Mouse (Mus musculus): Measurements from ENCODE around the gene Ska3. TPM values are rescaled to one million over a fixed set of nuclear protein-coding genes. Genes with fewer than 3 reads are reported as not detected.
"Not testable (repeated sequence)": the region's sequence is repeated elsewhere in the genome, so short reads cannot be mapped to it uniquely, and the experiment has no call there.

Ska3 gene
- polyA plus RNA-seq (2016; fragmentation: Nextera tagmentation; extraction: Ambion mirVana), result 50.2 and 52.4 TPM in 2 replicates

- H3K4me3 ChIP-seq (replicated peaks), result peak within 1 kb of the TSS; percentile 77
- peaks cover 23% of the 10 kb centered on the region for H3K36me3 ChIP-seq (replicated peaks)
- peak within 1 kb of the TSS; percentile 91 for H3K27ac ChIP-seq
- peaks cover 19% of the 10 kb centered on the region for H3K4me1 ChIP-seq
- under 1% methylated on average over 96 of the region's 96 CpGs for WGBS
- no peaks in the 10 kb centered on the region for H3K9me3 ChIP-seq
- H3K9ac ChIP-seq, result peak within 1 kb of the TSS; percentile 84
- ATAC-seq (ENCODE audit: low FRiP score), result peak; percentile 96
- no peaks in the 10 kb centered on the region for H3K27me3 ChIP-seq
- peak within 1 kb of the TSS; percentile 78 for H3K4me2 ChIP-seq
Observed at GRCm38 (mm10) chr14:57825788-57826751, at the start of gene Ska3, which contains the start of gene Mrpl57. Gene Ska3 (minus strand): TSS chr14:57826185. Gene Mrpl57 (plus strand): TSS chr14:57826234.

DNA sequence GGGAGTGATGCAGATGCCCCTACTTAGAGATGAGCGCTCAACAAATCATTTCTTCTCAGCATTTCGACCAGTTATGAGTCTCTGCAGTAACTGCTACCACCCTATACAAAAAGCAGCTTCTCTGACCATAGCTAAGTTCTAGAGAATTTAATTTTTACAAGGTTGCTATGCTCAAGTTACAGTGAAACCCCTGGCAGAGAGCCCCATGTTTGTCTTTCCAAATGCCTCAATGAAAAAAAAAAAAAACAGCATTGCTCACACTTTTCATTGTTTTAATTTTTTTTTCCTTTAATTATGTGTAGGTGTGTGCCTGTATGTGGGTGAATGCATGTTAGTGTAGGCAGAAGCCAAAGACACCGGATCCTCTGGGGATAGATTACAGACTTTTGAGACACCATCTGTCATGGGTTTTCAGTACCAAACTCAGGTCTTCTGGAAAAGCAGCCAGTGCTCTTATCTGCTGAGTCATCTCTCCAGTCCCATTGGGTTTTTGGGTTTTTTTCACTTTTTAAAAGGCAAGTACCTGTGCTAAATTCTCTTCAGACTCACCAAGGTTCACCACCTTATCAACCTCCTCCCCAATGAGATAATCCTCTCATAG, 40.8 kb upstream of the Ska3 start:
- no peak for ATAC-seq (ENCODE audit: low FRiP score)
- Histone ChIP-seq H3K9ac (no peak overlapping the region), H3K36me3 (replicated peaks) (peaks cover 47% of the 10 kb centered on the region)

GRCm38 (mm10) chr14:57865256-57865655, 39.3 kb upstream of the Ska3 start:
- no peak for ATAC-seq (ENCODE audit: low FRiP score)
- 98% methylated on average over 3 of the region's 3 CpGs for WGBS
- Histone ChIP-seq H3K27ac (no peak overlapping the region), H3K9me3 (no peaks in the 10 kb centered on the region), H3K4me3 (replicated peaks) (no peak overlapping the region), H3K9ac (no peak overlapping the region), H3K4me1 (no peaks in the 10 kb centered on the region), H3K4me2 (no peak overlapping the region), H3K36me3 (replicated peaks) (peaks cover 57% of the 10 kb centered on the region), H3K27me3 (no peaks in the 10 kb centered on the region)

More for the DNA sequence above, 40.8 kb upstream of the Ska3 start:
- Histone ChIP-seq H3K27me3 (no peaks in the 10 kb centered on the region), H3K4me3 (replicated peaks) (no peak overlapping the region), H3K27ac (no peak overlapping the region), H3K4me1 (no peaks in the 10 kb centered on the region), H3K9me3 (no peaks in the 10 kb centered on the region), H3K4me2 (no peak overlapping the region)
- WGBS, result 93% methylated on average over 3 of the region's 3 CpGs

GRCm38 (mm10) chr14:57863129-57863528, 37.1 kb upstream of the Ska3 start:
- H3K4me3 ChIP-seq (replicated peaks), result no peak overlapping the region
- 80% methylated on average over 2 of the region's 2 CpGs for WGBS
- peaks cover 40% of the 10 kb centered on the region for H3K36me3 ChIP-seq (replicated peaks)

DNA sequence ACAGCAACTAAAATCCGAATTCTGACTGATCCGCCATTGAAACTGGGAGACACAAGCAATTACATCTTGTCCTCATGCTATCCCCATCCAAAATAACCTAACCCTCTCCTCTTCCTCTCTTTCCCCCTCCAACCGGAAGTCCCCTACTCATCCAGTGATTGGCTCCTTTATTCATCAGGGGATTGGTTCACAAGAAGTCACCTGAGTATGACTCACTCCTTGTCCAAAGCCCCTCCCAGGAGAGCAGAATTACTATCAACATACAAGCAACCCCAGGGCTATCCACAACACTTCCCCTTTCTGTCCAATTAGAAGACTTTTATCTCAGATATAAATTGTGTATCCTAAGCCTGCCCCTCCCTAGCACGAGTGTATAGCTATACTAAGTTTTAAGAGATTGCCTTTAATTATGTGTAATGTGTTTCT, 36.0 kb upstream of the Ska3 start:
- Histone ChIP-seq H3K4me2 (no peak overlapping the region), H3K9ac (no peak overlapping the region), H3K36me3 (replicated peaks) (peaks cover 39% of the 10 kb centered on the region), H3K27me3 (no peaks in the 10 kb centered on the region), H3K9me3 (no peaks in the 10 kb centered on the region), H3K4me1 (no peaks in the 10 kb centered on the region), H3K27ac (no peak overlapping the region), H3K4me3 (replicated peaks) (no peak overlapping the region)
- ATAC-seq (ENCODE audit: low FRiP score), result no peak
- 88% methylated on average over 4 of the region's 4 CpGs for WGBS

More at GRCm38 (mm10) chr14:57863129-57863528, 37.1 kb upstream of the Ska3 start:
- H3K27me3 ChIP-seq, result no peaks in the 10 kb centered on the region
- H3K4me2 ChIP-seq, result no peak overlapping the region
- H3K9me3 ChIP-seq, result no peaks in the 10 kb centered on the region
- no peak for ATAC-seq (ENCODE audit: low FRiP score)
- H3K27ac ChIP-seq, result no peak overlapping the region
- H3K4me1 ChIP-seq, result no peaks in the 10 kb centered on the region
- no peak overlapping the region for H3K9ac ChIP-seq

DNA sequence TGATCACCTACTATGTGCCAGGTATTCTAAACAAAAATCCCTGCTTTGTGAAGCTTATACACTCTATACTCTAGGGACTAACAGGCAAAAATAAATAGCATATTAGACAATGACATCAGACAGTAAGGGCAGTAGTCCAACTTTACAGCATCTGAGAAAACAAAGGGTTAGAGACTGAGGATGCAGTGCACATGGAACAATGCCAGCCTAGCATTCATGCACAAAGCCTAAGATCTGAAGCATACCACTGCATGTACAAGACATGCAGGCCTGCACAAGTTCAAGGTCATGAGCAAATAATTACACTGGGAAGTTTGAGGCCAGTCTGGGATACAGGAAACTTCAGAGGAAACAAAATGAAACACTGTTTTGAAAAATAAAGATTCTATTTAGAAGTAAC, 33.5 kb upstream of the Ska3 start:
- Histone ChIP-seq H3K4me2 (no peak overlapping the region), H3K9me3 (no peaks in the 10 kb centered on the region), H3K9ac (no peak overlapping the region), H3K4me1 (no peaks in the 10 kb centered on the region), H3K36me3 (replicated peaks) (peaks cover 28% of the 10 kb centered on the region), H3K27ac (no peak overlapping the region), H3K4me3 (replicated peaks) (no peak overlapping the region), H3K27me3 (no peaks in the 10 kb centered on the region)
- no peak for ATAC-seq (ENCODE audit: low FRiP score)

DNA sequence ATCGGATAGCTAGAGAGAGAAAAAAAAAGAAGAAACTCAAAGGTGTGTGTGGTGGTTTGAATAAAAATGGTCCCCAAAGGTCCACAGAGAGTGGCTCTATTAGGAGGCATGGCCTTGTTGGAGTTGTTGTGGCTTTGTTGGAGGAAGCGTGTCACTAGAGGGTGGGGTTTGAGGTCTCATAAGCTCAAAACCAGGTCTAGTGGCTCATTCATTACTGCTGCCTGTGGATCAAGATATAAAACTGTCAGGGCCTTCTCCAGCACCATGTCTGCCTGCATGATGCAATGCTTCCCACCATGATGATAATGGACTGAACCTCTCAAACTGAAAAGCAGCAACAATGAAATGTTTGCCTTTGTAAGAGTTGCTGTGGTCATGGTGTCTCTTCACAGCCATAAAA, 32.6 kb upstream of the Ska3 start:
- H3K4me3 ChIP-seq (replicated peaks), result no peak overlapping the region
- H3K27ac ChIP-seq, result no peak overlapping the region
- ATAC-seq (ENCODE audit: low FRiP score), result no peak
- no peaks in the 10 kb centered on the region for H3K9me3 ChIP-seq
- H3K9ac ChIP-seq, result no peak overlapping the region
- peaks cover 21% of the 10 kb centered on the region for H3K36me3 ChIP-seq (replicated peaks)
- no peak overlapping the region for H3K4me2 ChIP-seq
- H3K27me3 ChIP-seq, result no peaks in the 10 kb centered on the region
- H3K4me1 ChIP-seq, result no peaks in the 10 kb centered on the region
- 95% methylated on average over 2 of the region's 2 CpGs for WGBS

GRCm38 (mm10) chr14:57856037-57856436, 30.1 kb upstream of the Ska3 start:
- not testable (repeated sequence) for H3K9me3 ChIP-seq; H3K4me3 ChIP-seq (replicated peaks); H3K9ac ChIP-seq; H3K4me1 ChIP-seq; H3K4me2 ChIP-seq; ATAC-seq (ENCODE audit: low FRiP score); H3K27me3 ChIP-seq; H3K27ac ChIP-seq
- peaks cover 17% of the 10 kb centered on the region for H3K36me3 ChIP-seq (replicated peaks)

DNA sequence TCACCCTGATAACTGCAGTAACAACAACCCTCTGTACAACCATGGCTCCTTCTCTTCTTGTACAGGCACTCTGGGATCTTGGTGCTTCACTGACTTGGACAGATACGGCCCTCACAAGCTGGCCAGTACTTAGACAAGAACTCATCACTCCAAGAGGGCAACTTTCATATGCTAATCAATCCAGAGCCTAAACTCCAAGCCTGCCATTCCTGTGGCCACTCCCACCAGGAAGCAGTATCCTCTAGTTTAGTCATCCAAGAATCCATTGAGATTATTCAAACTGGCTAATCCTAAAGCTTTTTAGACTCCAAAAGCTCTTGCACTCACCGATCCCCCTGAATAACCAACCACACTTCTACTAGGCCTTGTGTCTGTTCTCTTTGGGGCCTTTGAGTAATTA, 27.0 kb upstream of the Ska3 start:
- H3K9ac ChIP-seq, result no peak overlapping the region
- no peak overlapping the region for H3K27ac ChIP-seq
- no peaks in the 10 kb centered on the region for H3K27me3 ChIP-seq
- WGBS, result 64% methylated on average over 2 of the region's 2 CpGs
- H3K4me2 ChIP-seq, result no peak overlapping the region
- H3K4me1 ChIP-seq, result no peaks in the 10 kb centered on the region
- no peaks in the 10 kb centered on the region for H3K9me3 ChIP-seq
- peaks cover 25% of the 10 kb centered on the region for H3K36me3 ChIP-seq (replicated peaks)
- no peak for ATAC-seq (ENCODE audit: low FRiP score)
- H3K4me3 ChIP-seq (replicated peaks), result no peak overlapping the region

DNA sequence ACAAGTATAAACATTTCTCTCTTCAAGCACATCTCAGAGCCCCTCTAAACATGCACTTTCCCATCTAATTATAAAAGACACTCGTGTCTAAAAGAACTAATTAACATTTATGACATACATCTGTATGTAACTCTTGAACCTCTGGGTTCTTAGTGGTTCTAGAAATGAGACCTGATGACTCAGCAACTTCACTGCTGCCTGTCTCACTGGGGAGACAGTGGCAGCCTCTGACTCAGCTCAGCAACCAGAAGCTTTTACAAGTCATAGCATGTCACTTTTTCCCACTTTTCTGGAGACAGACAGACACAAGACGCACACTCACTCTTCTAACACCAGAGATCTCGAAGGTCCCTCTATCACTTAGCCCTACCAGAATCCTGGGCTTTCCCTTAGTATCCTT, 24.3 kb upstream of the Ska3 start:
- Histone ChIP-seq H3K4me2 (no peak overlapping the region), H3K36me3 (replicated peaks) (peaks cover 29% of the 10 kb centered on the region), H3K27ac (no peak overlapping the region), H3K4me1 (no peaks in the 10 kb centered on the region), H3K9ac (no peak overlapping the region), H3K9me3 (no peaks in the 10 kb centered on the region), H3K4me3 (replicated peaks) (no peak overlapping the region), H3K27me3 (no peaks in the 10 kb centered on the region)
- WGBS, result 88% methylated on average over 3 of the region's 3 CpGs
- ATAC-seq (ENCODE audit: low FRiP score), result no peak

- Histone ChIP-seq H3K4me2 (no peak overlapping the region), H3K4me3 (replicated peaks) (no peak overlapping the region), H3K27me3 (no peaks in the 10 kb centered on the region), H3K27ac (no peak overlapping the region), H3K9ac (no peak overlapping the region), H3K9me3 (no peaks in the 10 kb centered on the region), H3K4me1 (no peaks in the 10 kb centered on the region), H3K36me3 (replicated peaks) (peaks cover 40% of the 10 kb centered on the region)
- WGBS, result 95% methylated on average over 2 of the region's 2 CpGs
- ATAC-seq (ENCODE audit: low FRiP score), result no peak
Observed at GRCm38 (mm10) chr14:57848646-57849045, 22.7 kb upstream of the Ska3 start.

GRCm38 (mm10) chr14:57848061-57848460, 22.1 kb upstream of the Ska3 start:
- ATAC-seq (ENCODE audit: low FRiP score); H3K4me2 ChIP-seq; H3K9ac ChIP-seq; H3K9me3 ChIP-seq; H3K4me3 ChIP-seq (replicated peaks); H3K4me1 ChIP-seq; H3K27ac ChIP-seq; H3K27me3 ChIP-seq: not testable (repeated sequence)
- H3K36me3 ChIP-seq (replicated peaks), result peaks cover 40% of the 10 kb centered on the region
- WGBS, result 82% methylated on average over 5 of the region's 5 CpGs

Data from forebrain, embryonic 12.5 days (tissue).